ENCODE assay signal across 28 mouse cellular contexts in genomic region chr11:81806905-81807659, GRCm38 (mm10). TPM values are rescaled to one million over a fixed set of nuclear protein-coding genes. Genes with fewer than 3 reads are reported as not detected.
DNase-seq lines count a peak whose midpoint lies in the region; ATAC-seq and TF ChIP-seq lines count a peak whose summit lies in the region.
"Had no signal": no experiment of that assay in that cellular context is flagged by ENCODE, and none has a peak within 500 bp of the region (broad histone marks: within the 10 kb centered on the region; RNA-seq: fewer than 3 reads in every experiment).

No protein-coding gene starts in this region.

- no peak for TF ChIP-seq POLR2A in brain, embryonic 14.5 days (IDR thresholded peaks at IDR 0.05; ENCODE audit: borderline replicate concordance, extremely low read depth, insufficient read depth, insufficient read length, poor library complexity, severe bottlenecking)

- H3K27me3 ChIP-seq in lung, postnatal 0 days (replicated peaks; ENCODE audit: insufficient read depth, low read length), result no peaks in the 10 kb centered on the region
- no peaks in the 10 kb centered on the region for H3K27me3 ChIP-seq in stomach, embryonic 16.5 days (ENCODE audit: control insufficient read depth, insufficient read depth, low read length)
- H3K27me3 ChIP-seq: embryonic facial prominence, embryonic 13.5 days; forebrain, embryonic 13.5 days; hindbrain, embryonic 13.5 days had no signal

- no peak for TF ChIP-seq EP300 in lung, postnatal 0 days (IDR thresholded peaks at IDR 0.05)

- no peaks in the 10 kb centered on the region for H3K4me1 ChIP-seq in lung, postnatal 0 days (ENCODE audit: insufficient read depth, low read depth, low read length)
- H3K4me1 ChIP-seq in stomach, embryonic 16.5 days (ENCODE audit: control insufficient read depth, insufficient read depth, low read length), result no peaks in the 10 kb centered on the region
- H3K4me1 ChIP-seq: embryonic facial prominence, embryonic 13.5 days; hindbrain, embryonic 13.5 days had no signal

- intact Hi-C loops in left cerebral cortex, postnatal 25 days (cut with DNase I), result no loop called here

- H3K4me2 ChIP-seq in lung, postnatal 0 days (replicated peaks; ENCODE audit: low read depth, low read length), result no peak overlapping the region
- H3K4me2 ChIP-seq in stomach, embryonic 16.5 days (ENCODE audit: low read depth, low read length), result no peak overlapping the region
- H3K4me2 ChIP-seq: embryonic facial prominence, embryonic 13.5 days; forebrain, embryonic 13.5 days; hindbrain, embryonic 13.5 days had no signal

- 69% methylated on average over 11 of the region's 11 CpGs for WGBS in lung, postnatal 0 days
- 58% methylated on average over 11 of the region's 11 CpGs for WGBS in stomach, embryonic 16.5 days

- no peak overlapping the region for H3K9ac ChIP-seq in lung, postnatal 0 days (replicated peaks; ENCODE audit: low read depth)
- no peak overlapping the region for H3K9ac ChIP-seq in stomach, embryonic 16.5 days (ENCODE audit: low read length)
- H3K9ac ChIP-seq: embryonic facial prominence, embryonic 13.5 days; forebrain, embryonic 13.5 days; hindbrain, embryonic 13.5 days had no signal

- DNase-seq in lung, postnatal 0 days (ENCODE audit: low spot score), result peak; percentile 5
- DNase-seq in lung, postnatal 4 days, result no peak
- peak; percentile 33 for DNase-seq in brain, embryonic 14.5 days (ENCODE audit: low read depth)
- DNase-seq in left cerebral cortex, postnatal 25 days (ENCODE audit: low spot score in 2 of 2), result no peak
- DNase-seq: B cell, adult 2 months; cerebellum, adult 2 months; cerebellum, postnatal 25 days; gastrocnemius, postnatal 36 days; kidney, adult 8-10 months; kidney, postnatal 25 days; lung, adult 2 months; lung, postnatal 36 days; thymus, postnatal 14 days had no signal

- no peaks in the 10 kb centered on the region for H3K36me3 ChIP-seq in lung, postnatal 0 days (ENCODE audit: insufficient read depth, low read length)
- no peaks in the 10 kb centered on the region for H3K36me3 ChIP-seq in stomach, embryonic 16.5 days (ENCODE audit: control insufficient read depth, insufficient read depth, low read length)
- H3K36me3 ChIP-seq: embryonic facial prominence, embryonic 13.5 days; G1E; hindbrain, embryonic 13.5 days had no signal

- H3K9me3 ChIP-seq in lung, postnatal 0 days (ENCODE audit: low read length), result no peaks in the 10 kb centered on the region
- H3K9me3 ChIP-seq in stomach, embryonic 16.5 days (replicated peaks; ENCODE audit: control insufficient read depth, low read length), result no peaks in the 10 kb centered on the region
- H3K9me3 ChIP-seq: embryonic facial prominence, embryonic 13.5 days; forebrain, embryonic 13.5 days; hindbrain, embryonic 13.5 days had no signal

- H3K27ac ChIP-seq in lung, postnatal 0 days (ENCODE audit: low read length), result no peak overlapping the region
- H3K27ac ChIP-seq in stomach, embryonic 16.5 days (ENCODE audit: low read length), result no peak overlapping the region
- H3K27ac ChIP-seq: embryonic facial prominence, embryonic 13.5 days; forebrain, embryonic 13.5 days; hindbrain, embryonic 13.5 days; layer of hippocampus, adult 2 months had no signal

- no peak overlapping the region for H3K4me3 ChIP-seq in lung, postnatal 0 days (ENCODE audit: low read depth, low read length)
- H3K4me3 ChIP-seq in stomach, embryonic 16.5 days (replicated peaks; ENCODE audit: low read length), result no peak overlapping the region
- H3K4me3 ChIP-seq: embryonic facial prominence, embryonic 13.5 days; forebrain, embryonic 13.5 days; hindbrain, embryonic 13.5 days; layer of hippocampus, adult 2 months had no signal

- no peak for ATAC-seq in lung, postnatal 0 days
- peak; percentile 70 for ATAC-seq in megakaryocyte progenitor cell, adult 5-6 weeks (replicated peaks; ENCODE audit: poor library complexity)
- ATAC-seq in stomach, embryonic 16.5 days (ENCODE audit: insufficient read depth, low FRiP score), result peak; percentile 69; the same call in 1 of the 2 replicates
- ATAC-seq in megakaryocyte-erythroid progenitor cell, adult 5-6 weeks (replicated peaks; ENCODE audit: low FRiP score, low TSS enrichment, poor library complexity, severe bottlenecking), result no peak
- ATAC-seq: forebrain, embryonic 13.5 days; midbrain, embryonic 16.5 days; Patski had no signal

- no peak for TF ChIP-seq CTCF in lung, postnatal 0 days (IDR thresholded peaks at IDR 0.05)
- no peak for TF ChIP-seq CTCF in brain, embryonic 14.5 days (IDR thresholded peaks at IDR 0.05; ENCODE audit: borderline replicate concordance, extremely low read depth, insufficient read depth, insufficient read length)

RNA-seq across cellular contexts. Expression of gene 5530401A14Rik, which starts 53.4 kb away (rescaled TPM):
- polyA plus RNA-seq in lung, postnatal 0 days (2015; fragmentation: Nextera tagmentation; extraction: Ambion mirVana), result not detected in 2 replicates
- polyA plus RNA-seq in brain, embryonic 14.5 days (2012; rRNA removed), result 0.01 TPM in 1 of 2 replicates, not detected in the other
- total RNA-seq in megakaryocyte progenitor cell, adult 5-6 weeks (2015), result not detected in 2 replicates
- total RNA-seq in megakaryocyte progenitor cell, adult 5-6 weeks (2017), result not detected in 2 replicates
- 0.11 TPM in 1 of 2 replicates, not detected in the other for polyA plus RNA-seq in stomach, embryonic 16.5 days (2015; fragmentation: Nextera tagmentation; extraction: Ambion mirVana)
- total RNA-seq in megakaryocyte-erythroid progenitor cell, adult 5-6 weeks (2014; fragmentation: Nextera tagmentation), result not detected in 2 replicates
- not detected in 2 replicates for total RNA-seq in megakaryocyte-erythroid progenitor cell, adult 5-6 weeks (2017)
- under 1 TPM; 0.09 TPM for total RNA-seq in left cerebral cortex, postnatal 25 days (2021)
- total RNA-seq: CH12.LX; liver, adult 2 months; neutrophil, adult 5-6 weeks had no signal
- polyA plus RNA-seq: cerebellum, adult 2 months; G1E; heart, embryonic 14.5 days; limb, embryonic 11.5 days; liver, adult 2 months; lung, adult 2 months had no signal

Comparison
In these comparisons a context has a peak if more than half of its experiments do, and no peak if none do; other contexts are left out.
1. DNase-seq: peak in lung, postnatal 0 days (single experiment) and brain, embryonic 14.5 days (single experiment); none in lung, postnatal 4 days (0 of 2) and left cerebral cortex, postnatal 25 days (0 of 2).
2. ATAC-seq: peak in megakaryocyte progenitor cell, adult 5-6 weeks (single experiment) and stomach, embryonic 16.5 days (single experiment); none in lung, postnatal 0 days (single experiment) and megakaryocyte-erythroid progenitor cell, adult 5-6 weeks (single experiment).